Mouse (Mus musculus): Measurements from ENCODE around the gene Lrp5. TPM values are rescaled to one million over a fixed set of nuclear protein-coding genes. Genes with fewer than 3 reads are reported as not detected.

The Lrp5 gene
- total RNA-seq, 4 experiments from 2014 or later = 7.9 to 10.6 (median 8.4) TPM

DNA sequence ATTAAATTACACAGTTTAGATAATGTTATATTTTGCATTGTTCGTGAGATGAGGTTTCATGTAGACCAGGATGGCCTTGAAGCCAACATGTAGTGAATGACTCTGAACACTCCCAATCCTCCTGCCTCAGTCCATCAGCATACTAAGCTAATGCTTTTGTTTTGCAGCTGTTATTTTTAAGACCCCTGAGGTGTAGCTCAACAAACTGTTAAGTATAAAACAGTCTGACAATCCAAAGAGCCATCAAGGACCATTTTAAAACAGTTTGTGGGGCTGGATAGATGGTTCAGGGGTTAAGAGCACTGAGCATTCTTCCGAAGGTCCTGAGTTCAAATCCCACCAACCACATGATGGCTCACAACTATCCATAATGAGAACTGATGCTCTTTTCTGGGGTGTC is 124.1 kb downstream of the Lrp5 start:
- no peak for DNase-seq (ENCODE audit: low spot score in 2 of 2)

- DNase-seq (ENCODE audit: low spot score in 2 of 2) = no peak
These were observed 130.1 kb downstream of the Lrp5 start for GRCm38 (mm10) chr19:3556169-3556827.

- DNase-seq (ENCODE audit: low spot score in 2 of 2) = no peak
These were observed 131.6 kb downstream of the Lrp5 start for GRCm38 (mm10) chr19:3554785-3555184.

GRCm38 (mm10) chr19:3551573-3552159 is 134.7 kb downstream of the Lrp5 start:
- no peak for DNase-seq (ENCODE audit: low spot score in 2 of 2)

- DNase-seq (ENCODE audit: low spot score in 2 of 2) = no peak
These were observed 136.3 kb downstream of the Lrp5 start for GRCm38 (mm10) chr19:3550101-3550500.

DNA sequence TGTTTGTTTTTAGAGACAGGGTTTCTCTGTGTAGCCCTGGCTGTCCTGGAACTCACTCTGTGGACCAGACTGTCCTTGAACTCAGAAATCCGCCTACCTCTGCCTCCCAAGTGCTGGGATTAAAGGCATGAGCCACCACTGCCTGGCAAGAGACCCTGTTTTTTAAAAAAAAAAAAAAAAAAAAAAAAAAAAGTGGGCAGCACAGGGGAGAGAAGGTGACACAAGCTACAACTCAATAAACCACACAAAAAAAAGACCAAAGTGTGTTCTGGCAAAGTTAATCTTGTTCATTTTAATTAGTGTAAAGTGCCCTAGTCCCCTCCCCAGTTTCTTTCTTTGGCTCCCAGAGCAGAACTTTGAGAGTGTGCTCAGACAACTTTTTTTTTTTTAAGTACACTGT is 137.1 kb downstream of the Lrp5 start:
- DNase-seq (ENCODE audit: low spot score in 2 of 2) = no peak

DNA sequence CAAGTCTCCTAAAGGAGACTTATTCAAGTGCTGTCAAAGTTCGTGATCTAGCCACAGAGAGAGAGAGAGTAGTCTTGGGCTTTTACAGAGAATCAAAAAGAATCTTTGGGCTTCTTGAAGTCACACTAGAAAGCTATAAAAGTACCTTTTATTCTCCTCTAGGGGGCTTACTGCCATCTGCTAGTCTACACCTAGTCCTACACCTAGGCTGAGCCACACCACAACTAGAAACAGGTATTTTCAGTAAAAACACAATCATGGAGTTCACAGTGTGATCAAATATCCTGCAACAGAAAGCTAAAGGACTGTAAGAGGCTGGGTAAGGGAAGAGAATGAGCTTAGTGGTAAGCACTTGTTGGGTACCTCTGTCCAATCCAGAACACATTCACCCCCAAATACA is 138.1 kb downstream of the Lrp5 start:
- no peak for DNase-seq (ENCODE audit: low spot score in 2 of 2)

DNA sequence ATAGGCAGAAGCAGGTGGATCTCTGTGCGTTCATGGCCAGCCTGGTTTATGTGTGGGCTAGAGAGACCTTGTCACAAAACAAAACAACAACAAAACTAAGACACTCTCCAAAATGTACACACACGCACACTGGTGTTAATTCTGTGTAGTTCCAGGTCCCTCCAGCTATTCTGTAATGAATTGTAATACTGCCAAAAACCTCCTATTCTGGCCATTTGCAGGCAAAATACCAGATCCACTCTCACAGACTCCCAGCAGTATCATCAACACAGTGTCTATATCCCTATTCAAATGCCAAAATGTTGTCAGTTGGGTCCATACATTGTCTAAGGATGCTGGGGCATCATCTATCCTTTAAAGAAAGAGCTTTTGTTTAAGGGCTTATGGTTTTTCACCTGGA is 141.4 kb downstream of the Lrp5 start:
- no peak for DNase-seq (ENCODE audit: low spot score in 2 of 2)

DNA sequence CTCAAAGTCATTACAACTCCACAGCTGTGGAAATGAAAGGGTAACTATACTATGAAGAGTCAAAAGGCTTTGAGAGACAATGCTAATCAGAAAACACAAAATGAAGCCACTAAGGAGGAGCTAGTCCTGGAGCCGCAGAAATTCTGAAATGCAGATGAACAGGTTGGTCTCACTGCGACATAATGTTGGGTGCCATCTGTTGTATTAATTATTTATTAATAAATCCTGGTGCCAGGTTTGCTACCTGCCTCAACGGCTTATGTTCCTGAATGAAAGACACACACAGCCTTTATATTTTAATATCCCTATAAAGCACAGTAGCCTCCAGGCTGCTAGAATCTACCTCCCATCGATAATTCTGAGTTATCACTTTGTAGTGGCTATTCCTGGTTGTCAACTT is 143.8 kb downstream of the Lrp5 start:
- no peak for DNase-seq (ENCODE audit: low spot score in 2 of 2)

DNA sequence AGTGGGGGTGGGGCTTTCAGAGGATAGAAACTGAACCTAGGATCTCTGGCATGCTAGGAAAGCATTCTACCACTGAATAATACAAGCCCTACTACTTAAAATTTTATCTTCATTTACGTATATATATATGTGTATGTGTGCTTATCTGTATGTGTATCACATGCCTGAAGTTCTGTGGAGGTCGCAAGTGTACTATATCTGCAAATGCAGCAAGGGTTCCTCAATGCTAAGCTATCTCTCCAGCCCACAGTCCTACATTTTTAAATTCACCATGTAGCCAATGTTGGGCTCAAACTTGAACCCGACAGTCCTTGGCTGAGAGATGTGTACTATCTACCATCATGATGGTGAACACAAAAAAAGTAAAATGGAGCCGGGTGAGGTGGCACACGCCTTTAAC is 145.4 kb downstream of the Lrp5 start:
- no peak for DNase-seq (ENCODE audit: low spot score in 2 of 2)

DNA sequence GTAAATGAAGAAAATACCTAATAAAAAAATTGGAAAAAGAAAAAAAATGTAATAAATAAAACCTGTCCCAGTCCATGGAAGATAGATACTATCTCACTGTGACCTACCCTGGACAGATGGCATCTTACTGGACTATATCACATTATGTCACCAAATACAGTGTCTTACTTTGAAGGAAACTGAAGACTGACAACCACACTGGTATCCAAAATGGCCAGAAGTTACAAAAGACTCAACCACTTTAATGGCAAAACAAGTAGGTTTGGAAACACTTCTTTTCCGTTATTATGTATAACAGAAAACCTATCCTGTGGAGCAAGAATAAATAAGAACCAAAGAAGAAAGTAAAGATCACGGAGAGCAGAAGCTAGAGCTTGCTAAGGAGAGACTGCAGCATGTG is 146.1 kb downstream of the Lrp5 start:
- DNase-seq (ENCODE audit: low spot score in 2 of 2) = no peak

GRCm38 (mm10) chr19:3539456-3539855 is 146.9 kb downstream of the Lrp5 start:
- DNase-seq (ENCODE audit: low spot score in 2 of 2) = no peak

DNA sequence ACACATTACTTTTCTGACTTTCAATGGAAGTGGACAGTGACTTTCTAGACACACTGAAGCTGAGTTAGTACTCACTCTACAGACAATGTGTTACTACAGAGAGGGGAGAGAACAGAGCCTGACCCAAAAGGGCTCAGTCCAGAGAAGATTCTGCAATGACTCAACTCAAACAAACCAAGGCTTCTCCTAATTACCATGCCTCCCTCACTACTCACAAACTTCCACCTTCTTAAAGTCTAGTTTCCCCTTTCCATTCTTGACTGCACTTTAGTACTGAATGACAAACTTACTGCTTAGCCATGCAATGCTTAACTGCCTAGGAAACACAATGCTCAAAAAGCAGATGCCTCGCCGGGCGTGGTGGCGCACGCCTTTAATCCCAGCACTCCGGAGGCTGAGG is 148.7 kb downstream of the Lrp5 start:
- DNase-seq (ENCODE audit: low spot score in 2 of 2) = no peak

DNA sequence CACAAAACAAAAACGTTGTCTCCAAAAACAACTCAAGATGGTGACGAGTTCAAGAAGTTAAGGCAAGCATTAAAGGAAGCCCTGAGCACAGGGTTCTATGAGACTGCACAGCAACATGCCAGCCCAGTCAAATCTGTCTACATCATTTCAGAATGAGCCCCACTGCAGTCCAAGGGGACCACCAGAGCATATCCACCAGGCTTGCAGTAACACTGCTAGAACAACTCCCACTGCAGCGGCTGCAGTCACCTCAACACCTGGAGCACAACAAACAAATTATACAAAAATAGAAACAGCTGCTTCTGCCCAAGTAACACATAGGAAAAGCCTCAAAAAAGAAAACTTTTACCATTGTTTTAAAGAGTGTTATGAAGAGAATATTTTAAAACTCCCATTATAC is 151.4 kb downstream of the Lrp5 start:
- no peak for DNase-seq (ENCODE audit: low spot score in 2 of 2)

Other genes starting within 250 kb of the Lrp5 start
- 10 to 100 TPM; 71.6 to 80.7 (median 78.8) TPM for gene Ppp6r3, start 110.8 kb downstream of the Lrp5 start, total RNA-seq (2022)
- 10 to 100 TPM; 25.9 to 28.3 (median 26.3) TPM for gene 1810055G02Rik, start 21.7 kb upstream of the Lrp5 start, total RNA-seq (2022)
- 10 to 100 TPM; 46.2 to 53.0 (median 50.5) TPM for gene Kmt5b, start 80.9 kb upstream of the Lrp5 start, total RNA-seq (2022)
- 10 to 100 TPM; 68.4 to 87.2 (median 76.7) TPM for gene Chka, start 165.2 kb upstream of the Lrp5 start, total RNA-seq (2022)
- 10 to 100 TPM; 14.9 to 26.1 (median 21.5) TPM for gene Tcirg1, start 220.6 kb upstream of the Lrp5 start, total RNA-seq (2022)
- 100 to 1,000 TPM; 136 to 159 (median 145) TPM for gene Ndufs8, start 226.2 kb upstream of the Lrp5 start, total RNA-seq (2022)
- gene Aldh3b1, start 243.2 kb upstream of the Lrp5 start, total RNA-seq (2022) = 1 to 10 TPM; 3.4 to 5.5 (median 5.1) TPM
- 10 to 100 TPM; 13.4 to 30.8 (median 20.0) TPM for gene Unc93b1, start 248.6 kb upstream of the Lrp5 start, total RNA-seq (2022)

All from left cerebral cortex, adult 8-10 months (tissue).